Mouse (Mus musculus) neural tube, embryonic 10.5 days (tissue): ENCODE data around the gene Usp46.
"Not testable (repeated sequence)": the region's sequence is repeated elsewhere in the genome, so short reads cannot be mapped to it uniquely, and the experiment has no call there.

Experiments
- DNase-seq: peaks from one replicate; pipeline ENCODE4 v3.0.0-alpha.2; 2017; ENCODE audit warnings: low spot score; ENCODE audit errors: extremely low spot score

The Usp46 gene

DNA sequence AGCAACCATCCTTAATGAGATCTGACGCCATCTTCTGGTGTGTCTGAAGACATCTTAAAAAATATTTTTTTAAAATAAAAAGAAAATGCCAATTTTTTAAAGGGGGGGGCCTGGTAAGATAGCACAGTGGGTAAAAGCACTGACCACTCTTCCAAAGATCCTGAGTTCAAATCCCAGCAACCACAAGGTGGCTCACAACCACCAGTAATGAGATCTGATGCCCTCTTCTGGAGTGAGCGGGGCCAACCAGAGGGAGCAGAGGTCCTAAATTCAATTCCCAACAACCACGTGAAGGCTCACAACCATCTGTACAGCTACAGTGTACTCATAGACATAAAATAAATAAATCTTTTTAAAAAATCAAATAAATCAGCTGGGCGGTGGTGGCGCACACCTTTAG, 2.3 kb upstream of the Usp46 start:
- not testable (repeated sequence) for DNase-seq

DNA sequence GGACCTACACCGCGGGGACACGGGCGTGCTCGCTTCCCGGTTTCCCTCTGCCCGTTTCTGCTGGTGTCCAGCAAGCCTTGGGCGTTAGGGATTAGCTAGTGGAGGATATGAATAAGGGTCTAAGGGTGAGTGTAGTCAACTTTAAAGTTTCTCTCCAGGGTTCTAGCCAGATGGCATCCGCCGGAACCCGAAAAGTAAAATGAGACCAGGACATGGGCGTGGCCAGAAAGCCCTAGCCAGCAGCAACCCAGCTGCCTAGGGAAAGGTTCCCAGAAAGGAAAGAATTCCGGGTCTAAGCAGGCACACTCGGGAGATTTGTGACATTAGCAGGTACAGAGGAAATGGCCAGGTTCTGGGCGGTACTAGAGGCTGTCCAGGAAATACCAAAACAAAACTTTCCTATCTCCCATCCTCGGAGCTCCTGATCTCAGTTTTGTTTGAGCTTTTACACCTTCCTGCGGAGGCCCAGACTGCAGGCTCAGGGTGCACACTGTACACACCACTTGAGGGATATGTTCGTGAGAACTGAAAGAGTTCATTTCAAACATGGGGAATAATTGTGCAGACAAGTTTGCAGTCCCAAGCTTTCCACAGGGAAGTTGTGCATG, 587 bp upstream of the Usp46 start:
- peak; percentile 84 for DNase-seq

DNA sequence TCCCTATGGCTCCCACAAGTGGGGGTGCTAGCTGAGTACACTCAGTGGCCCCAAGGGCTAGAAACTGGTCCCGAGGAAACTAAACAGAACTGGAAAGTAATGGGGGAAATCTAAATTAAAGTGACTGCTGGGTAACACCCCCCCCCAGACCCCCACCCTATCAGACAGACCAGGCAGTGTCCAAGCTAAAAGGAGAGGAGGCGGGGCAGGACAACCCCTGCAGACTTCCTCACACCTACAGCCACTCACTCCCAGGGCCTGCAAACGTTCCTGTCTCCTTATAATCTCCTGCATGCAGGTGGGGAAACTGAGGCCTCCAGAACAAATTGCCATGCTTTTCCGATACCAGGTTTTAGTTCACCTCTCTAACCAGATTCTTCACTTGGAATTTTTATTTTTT, 885 bp downstream of the Usp46 start:
- DNase-seq = no peak

DNA sequence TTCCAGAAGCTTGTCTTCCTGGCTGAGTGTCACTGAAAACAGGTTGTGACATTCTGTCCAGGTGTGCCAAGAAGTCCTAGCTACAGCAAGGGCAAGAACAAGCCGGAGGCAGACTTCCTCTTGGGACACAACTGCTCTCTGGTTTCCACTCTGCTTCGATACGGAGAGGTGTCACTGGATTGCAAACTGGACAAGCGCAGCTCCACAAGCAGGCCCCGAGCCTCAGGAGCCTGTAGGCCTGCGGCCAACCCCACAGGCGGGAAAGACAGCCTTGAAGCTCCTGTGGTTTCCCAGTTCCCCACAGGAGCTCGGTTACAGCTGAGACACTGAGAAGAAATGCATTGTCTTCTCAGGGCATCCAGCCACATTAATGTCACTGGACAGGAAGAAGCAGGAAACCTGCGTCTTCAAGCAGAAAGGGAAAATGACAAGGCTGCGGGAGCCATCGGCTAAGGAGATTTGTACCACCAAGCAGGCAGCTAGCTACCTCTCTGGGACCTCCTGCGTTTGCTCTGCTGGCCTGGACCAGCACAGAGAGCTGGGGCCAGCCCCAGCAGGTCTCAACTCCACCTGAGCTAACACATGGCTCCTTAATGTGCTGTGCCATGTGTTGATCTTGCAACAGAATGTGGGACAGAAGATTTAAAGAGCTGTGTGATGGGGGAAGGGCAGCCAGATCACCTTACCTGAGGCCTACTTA, 1.7 kb downstream of the Usp46 start:
- DNase-seq = peak; percentile 34

DNA sequence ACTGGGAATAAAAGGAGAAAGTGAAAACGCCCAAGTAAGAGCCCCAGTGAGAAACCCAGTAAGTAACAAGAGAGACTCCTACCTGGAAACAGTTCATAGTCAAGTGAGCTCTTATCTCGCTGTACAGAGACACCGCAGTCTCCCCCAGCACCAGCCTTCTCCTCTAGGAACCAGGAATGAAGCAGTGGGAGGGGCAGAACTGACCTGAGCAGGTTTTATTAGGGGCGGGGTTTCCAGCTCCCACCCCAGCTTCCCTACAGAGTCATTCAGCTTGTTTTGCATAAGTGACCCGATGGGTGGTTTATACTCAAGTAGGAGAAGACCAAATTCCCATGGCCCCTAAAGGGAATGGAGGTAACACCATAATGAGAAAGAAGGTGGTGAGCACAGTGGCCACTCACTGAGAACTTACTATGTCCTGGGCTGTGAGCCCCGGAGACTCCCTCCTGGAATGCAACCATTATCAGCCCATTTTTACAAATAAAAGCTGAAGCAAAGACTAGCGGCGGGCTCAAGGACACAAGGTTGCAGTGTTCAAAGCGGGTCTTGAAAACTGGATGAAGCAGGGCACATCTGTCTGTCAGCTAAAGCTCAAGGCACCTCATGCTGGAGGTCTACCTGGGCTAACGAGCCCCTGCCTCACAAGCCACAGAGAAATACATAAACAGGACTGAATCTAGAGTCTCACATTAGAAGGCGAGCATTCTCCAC, 2.5 kb downstream of the Usp46 start:
- DNase-seq = no peak

DNA sequence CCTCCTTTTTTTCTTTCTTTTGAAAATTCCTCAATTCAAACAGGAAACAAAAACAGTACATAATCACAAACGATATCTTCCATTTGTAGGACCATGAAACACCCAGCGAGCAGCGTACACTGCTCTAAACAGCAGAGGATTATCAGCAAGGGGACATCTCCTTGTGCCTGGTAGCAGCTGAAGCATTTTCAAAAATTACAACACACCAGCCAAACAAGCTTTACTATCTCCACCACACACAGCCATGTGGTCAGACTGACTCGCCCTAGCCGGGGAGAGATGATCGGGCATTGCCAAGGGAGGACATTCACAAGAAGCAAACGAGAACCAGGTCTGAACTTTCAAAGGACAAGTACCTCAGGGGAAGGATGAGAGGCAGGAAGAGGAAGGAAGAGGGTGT, 3.4 kb downstream of the Usp46 start:
- DNase-seq = no peak

DNA sequence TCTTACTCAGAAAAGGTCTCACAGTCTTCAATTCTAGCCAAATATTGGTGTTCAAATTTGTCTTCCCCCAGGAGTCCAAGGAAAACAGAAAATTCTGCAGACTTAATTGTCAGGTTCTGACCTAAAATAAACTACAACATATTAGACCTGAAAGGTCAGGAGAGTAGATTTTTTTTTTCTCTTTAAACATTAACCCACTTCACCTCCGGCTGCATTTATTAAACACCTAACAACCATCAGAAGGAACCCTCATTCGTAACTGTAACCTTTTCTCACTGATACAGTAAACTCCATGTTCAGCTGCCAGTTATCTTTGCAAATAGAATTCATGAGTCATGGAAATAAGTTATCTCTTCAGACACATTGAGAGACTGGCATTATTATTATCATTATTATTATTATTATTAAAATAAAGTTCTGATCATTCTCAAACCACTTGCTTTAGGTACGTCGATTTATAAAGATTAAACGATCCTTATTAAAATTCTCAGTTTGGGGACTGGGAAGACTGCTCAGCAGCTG, 4.9 kb downstream of the Usp46 start:
- no peak for DNase-seq

DNA sequence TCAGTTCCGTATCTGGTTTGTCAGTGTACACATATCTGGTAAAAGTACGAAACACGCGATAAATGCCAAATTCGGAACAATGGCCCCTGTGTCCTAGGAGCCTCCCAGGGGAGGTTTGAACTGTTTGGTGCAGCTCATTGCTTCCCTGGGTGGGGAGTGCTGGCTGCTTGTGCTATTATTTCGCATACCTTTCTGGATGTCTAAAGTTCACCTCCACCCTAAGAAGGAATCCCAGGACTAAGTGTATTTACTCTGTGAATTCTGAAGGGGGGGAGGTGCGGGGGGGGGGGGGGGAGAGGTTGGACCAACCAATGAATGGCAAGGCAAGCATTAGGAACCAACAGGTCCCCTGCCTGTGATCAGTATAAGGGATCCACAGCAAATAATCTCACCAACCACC, 6.0 kb downstream of the Usp46 start:
- no peak for DNase-seq

DNA sequence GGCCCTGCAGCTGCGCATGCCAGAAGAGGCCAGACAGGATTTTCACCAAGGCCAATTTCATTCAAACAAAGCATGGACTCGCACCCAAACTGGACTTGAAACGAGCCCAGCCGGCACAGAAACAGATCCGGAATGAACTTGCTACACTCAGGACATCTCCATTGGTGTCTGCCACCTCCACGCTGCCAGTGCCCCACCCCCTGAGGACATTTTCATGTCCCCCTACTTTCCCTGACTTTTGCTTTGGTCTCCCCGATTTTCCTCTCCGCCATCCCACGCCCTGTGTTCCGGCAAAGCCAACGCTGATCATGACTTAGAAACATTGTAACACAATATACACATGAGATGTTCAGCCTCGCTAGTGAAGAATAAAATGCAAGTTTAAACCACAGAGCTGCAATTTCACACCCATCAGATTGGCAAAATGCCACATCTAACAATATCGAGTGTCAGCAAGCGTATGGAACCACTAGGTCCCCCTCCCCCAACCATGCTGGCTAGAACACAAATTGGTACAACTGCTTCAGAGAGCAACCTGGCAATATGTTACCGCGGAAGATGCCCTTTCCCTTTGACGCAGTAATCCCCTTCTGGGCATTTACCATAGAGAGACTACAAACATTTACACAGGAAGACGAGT, 6.7 kb downstream of the Usp46 start:
- no peak for DNase-seq

DNA sequence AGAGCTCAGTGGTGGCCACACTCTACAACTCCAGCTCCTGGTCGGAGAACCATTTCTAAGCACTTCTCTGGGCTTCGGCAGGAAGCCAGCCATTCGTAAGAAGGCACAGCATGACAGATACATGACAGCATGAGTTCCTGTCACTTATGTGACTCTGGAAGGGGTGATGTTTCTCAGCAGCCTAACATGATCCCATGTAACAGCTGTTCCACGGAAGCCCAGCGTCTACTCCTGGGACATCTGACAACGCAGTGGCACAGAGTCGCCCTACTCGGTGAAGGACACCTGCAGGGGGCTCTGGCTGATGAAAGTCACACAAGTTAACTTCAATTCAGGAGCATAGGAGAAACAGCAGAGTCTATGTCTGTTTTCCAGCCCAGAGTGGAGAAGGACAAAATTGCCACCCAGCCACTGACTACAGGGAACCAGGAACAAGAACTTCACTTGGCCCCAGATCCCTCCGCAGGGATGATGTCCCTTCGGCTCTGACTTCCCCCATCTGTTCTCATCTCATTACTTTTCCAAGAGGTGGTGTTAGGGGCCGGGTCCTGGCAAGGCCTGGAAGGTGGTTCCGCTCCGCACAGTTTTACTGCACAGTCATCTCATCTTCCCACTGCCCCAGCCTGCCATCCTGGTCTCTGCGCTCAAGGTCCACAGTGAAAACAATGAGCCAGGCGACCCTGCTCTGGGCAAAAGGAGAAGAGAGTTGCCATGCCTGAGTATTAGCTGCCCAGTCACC, 15.9 kb downstream of the Usp46 start:
- no peak for DNase-seq

DNA sequence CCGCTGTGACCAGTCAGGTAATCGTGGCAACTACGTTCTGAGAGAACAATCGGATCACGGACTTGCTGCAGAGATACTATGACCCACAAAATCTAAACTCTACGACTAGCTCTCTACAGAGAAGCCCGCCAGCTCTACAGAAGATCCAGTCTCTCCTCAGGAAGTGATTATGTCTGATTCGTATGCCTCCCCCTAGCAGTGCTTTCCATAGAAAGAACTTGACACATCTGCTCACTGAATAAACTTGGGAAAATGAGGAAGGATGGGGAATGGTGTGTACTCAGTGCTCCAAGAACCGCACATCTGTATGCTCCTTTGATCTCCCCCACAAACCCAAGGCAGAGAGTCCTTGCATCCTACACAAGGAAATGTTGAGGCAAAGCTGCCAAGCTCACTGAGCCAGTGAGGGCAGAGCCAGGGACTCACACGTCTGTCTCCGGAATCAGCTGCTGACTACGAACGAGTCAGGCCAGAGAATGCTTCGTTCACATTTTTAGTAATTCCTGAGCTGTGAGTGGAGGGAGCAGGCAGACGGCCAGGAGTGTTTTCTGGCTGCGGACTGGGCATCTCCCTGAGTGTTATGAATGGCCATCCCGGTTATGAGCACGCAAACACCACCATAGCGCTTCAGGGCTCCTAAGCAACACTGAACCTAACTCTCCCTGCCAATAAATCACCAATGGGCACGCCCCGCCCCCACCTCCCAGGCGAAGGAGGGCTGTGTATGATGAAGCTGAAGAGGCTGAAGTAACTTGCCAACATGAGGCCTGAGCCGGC, 16.6 kb downstream of the Usp46 start:
- DNase-seq = no peak

DNA sequence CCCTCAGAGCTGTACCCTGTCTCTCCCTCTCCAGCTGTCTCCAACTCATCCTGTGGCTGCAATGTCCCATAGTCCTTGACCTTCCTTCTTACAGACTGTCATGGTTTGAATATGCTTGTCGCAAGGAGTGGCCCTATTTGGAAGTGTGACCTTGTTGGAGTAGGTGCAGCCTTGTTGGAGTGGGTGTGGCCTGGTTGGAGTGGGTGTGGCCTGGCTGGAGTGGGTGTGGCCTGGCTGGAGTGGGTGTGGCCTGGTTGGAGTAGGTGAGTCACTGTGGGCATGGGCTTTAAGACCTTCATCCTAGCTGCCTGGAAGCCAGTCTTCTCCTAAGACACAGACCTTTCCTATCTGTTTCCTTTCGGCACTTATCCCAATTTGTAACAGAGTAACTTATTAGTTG, 17.3 kb downstream of the Usp46 start:
- no peak for DNase-seq

DNA sequence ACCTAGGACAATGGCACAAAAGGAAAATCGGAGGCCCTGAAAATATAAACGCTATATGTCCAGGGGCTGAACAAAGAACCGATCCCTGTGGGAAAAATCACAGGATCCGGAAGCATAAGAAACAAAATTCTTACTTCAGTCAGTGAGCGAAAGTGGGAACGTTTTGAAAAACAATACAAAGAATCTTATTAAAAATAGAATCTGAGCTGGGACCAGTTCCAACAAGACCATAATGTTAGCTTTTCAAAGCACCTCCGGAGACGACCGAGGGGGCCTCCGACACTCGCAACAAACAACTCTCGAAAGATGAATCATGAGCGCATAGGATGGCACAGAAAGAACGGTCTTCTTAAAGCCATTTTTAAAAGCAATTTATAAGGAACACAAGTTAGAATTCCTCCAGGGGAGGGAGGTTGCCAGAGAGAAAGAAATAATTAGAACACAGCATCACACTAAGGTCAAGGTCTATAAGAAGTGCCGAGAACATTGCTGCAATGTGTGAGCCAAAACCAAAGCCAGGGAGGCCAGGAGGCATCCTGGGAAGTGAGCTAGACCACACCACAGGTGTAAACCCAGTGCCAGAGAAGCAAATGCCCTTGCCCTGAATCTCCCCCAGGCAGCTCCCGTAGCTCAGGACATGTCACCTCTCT, 19.3 kb downstream of the Usp46 start:
- no peak for DNase-seq

DNA sequence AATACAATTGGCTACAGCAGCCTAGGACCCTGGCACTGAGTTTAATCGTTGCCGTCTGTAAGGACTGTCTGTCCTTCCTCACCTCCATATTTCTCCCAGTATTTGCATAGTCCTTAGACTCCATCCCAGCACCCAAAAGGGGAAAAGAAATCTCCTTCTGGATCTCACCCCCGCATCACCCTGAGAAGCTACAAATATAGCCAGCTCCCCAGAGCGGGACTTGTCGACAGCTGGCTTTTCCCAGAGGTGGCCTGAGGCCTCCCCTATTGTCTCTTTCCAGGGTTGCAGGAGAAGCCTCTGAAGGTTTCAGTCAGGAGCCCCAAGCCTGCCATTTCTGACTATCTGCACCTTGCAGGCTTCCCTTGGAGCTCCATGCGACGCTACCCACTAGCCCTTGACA, 23.6 kb downstream of the Usp46 start:
- DNase-seq = no peak

DNA sequence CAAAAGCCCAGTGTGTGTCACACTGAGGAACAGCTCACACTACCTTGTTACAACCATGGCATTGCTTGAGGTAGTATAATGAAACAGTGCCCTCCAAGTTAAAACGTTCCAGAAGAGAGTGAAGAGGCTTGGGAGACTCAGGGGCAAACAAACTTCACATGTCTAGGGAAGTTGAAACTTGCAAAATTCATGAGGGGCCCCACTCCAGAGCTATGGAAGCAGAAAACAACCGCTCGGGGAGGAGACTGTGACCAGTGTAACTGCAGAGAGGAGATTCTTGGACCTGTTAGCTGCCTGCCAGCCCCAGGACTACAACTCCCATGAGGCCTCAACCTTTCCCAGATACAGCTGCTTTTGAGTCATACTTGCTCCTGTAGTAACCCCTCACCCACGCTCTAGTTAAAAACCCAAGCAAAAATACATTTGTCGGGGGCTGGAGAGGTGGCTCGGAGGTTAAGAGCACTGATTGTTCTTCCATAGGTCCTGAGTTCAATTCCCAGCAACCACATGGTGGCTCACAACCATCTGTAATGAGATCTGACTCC, 25.4 kb downstream of the Usp46 start:
- DNase-seq = no peak

DNA sequence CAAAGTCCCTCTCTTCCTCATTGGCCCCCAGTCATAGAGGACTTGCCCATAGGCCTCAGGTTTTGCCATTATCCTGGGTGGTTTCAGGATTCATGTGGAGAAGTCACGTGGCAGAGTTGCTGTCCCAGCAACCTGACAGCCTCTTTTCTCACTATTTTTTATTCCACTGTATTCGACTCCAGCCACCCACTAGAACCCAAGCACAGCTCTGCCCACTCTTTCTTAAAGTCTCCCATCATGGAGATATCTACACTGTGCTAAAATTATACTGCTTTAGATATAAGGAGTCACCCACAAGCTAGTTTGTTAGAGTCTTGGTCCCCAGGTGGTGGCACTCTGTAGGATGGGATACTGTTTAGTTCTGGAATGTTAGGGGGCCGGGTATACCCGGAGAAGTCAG, 27.7 kb downstream of the Usp46 start:
- DNase-seq = no peak

DNA sequence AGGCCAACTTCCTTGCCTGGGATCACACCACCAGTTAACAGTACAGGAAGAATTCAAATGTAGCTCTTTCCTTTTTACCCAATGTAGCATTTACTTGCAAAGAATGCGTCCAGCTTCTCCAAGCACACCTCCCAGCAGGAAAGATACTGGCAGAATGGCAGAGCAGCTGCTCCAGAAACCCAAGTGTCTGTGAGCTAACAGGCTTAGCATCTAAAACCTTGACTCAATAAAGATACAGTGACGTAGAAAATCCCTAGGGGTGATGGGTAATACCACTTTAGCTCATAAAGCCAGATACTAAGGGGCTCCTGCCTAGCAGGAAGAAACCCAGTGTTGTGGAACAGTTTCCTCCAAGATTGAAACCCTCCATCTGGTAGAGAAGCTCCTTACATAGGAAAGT, 32.8 kb downstream of the Usp46 start:
- no peak for DNase-seq

DNA sequence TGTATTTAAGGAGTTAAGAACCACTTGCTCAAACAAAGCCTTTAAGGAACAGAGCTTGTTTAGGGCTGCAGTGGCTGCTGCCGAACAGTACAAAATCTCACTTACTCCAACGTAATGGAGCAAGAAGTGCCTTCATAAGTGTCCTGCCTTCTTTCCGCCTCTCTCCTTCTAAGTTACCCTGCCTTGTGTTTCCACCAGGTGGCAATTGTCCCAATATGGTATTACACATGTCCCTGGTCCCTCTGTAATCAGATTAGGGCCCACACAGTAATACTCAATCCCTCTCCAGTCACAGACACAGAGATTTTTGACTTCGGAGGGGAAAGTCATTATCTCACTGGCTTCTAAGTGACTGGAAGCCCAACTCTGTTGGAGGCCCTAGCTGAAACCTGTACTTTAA, 34.1 kb downstream of the Usp46 start:
- DNase-seq = no peak

DNA sequence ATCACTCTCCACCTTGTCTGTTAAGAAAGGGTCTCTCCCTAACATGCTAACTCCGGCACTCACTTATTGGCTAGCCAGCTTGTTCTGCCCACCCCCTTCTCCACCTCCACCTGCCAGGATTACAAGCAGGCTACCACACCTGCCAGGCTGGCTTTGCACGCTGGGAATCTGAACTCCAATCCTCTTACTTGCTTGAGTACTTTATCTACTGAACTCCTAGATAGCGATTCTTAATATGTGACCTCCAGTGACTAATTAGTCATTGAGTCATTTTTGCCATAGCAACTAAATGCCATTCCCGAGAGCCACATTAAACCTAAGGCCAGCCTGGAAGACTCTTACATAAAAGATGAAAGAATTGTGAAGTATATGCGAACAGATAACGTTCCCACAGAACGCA, 38.4 kb downstream of the Usp46 start:
- no peak for DNase-seq
